Mouse (Mus musculus) small intestine, adult 2 months (tissue): ENCODE data around the gene 6430571L13Rik.

Experiments
- CTCF ChIP-seq: fragments of 200-500 bp; IDR thresholded peaks from 2 replicates; pipeline ENCODE4 v1.5.1; 2012; ENCODE audit warnings: low read depth, mild to moderate bottlenecking, control low read depth, inconsistent platforms, low read length, moderate library complexity, mixed read lengths; ENCODE audit not compliant: insufficient replicate concordance, insufficient read length; ENCODE audit errors: extremely low read depth
- POLR2A ChIP-seq: fragments of 200-500 bp; IDR thresholded peaks from 2 replicates; pipeline ENCODE4 v1.6.1; 2012; ENCODE audit warnings: low read depth, mild to moderate bottlenecking, control low read depth, inconsistent platforms, low read length, moderate library complexity

- TF ChIP-seq POLR2A = no peak
- TF ChIP-seq CTCF = no peak
These were observed 676 bp downstream of the 6430571L13Rik start for GRCm38 (mm10) chr9:107340911-107341645.
